Mouse (Mus musculus): ENCODE measurements around the gene Nop58.

GRCm38 (mm10) chr1:59673661-59674060 lies 11.1 kb upstream of the Nop58 start:
- no peak for TF ChIP-seq CTCF (IDR thresholded peaks at IDR 0.05; ENCODE audit: low read depth, low read length)
- TF ChIP-seq POLR2A (IDR thresholded peaks at IDR 0.05; ENCODE audit: extremely low read depth, insufficient read depth, low read length), result no peak

Data from liver, adult 2 months (tissue).